Mouse (Mus musculus) cortical plate, adult 2 months (tissue): ENCODE measurements around the gene Iqcd.

ENCODE experiments used
- CTCF ChIP-seq: fragments of 200-500 bp; IDR thresholded peaks from 2 replicates; pipeline ENCODE4 v1.5.1; 2011; ENCODE audit warnings: mild to moderate bottlenecking, control low read depth, low read length; ENCODE audit not compliant: insufficient read depth; ENCODE audit errors: extremely low read depth
- POLR2A ChIP-seq: fragments of 200-500 bp; IDR thresholded peaks from 2 replicates; pipeline ENCODE4 v1.6.1; 2011; ENCODE audit warnings: mild to moderate bottlenecking, low read length, control low read depth; ENCODE audit not compliant: insufficient read depth; ENCODE audit errors: extremely low read depth

- TF ChIP-seq CTCF: peak; percentile 32; the same call in 1 of the 2 replicates
- TF ChIP-seq POLR2A: no peak
These were observed 27.1 kb downstream of the Iqcd start for GRCm38 (mm10) chr5:120615903-120616302.
